Mouse (Mus musculus): Measurements from ENCODE around the gene Cfap73. TPM values are rescaled to one million over a fixed set of nuclear protein-coding genes. Genes with fewer than 3 reads are reported as not detected.
A peak's percentile ranks its signal among the peaks of the same experiment; 100 is the strongest.

Cfap73 gene
- total and polyA plus RNA-seq, 3 experiments = 0.26 TPM; not detected in 2

- H3K27me3 ChIP-seq (replicated peaks) = no peaks in the 10 kb centered on the region
- no peaks in the 10 kb centered on the region for H3K79me2 ChIP-seq (replicated peaks; ENCODE audit: control insufficient read depth, extremely low read depth, insufficient read depth, poor library complexity, severe bottlenecking)
- H3K27ac ChIP-seq (ENCODE audit: insufficient read depth, low read depth) = no peak overlapping the region
- in situ Hi-C loops (cut with MboI; ENCODE audit: low pct_ligation_motif_present, low pct_unique_long_range_greater_than_20kb, low sequenced_read_pairs) (no loop called here), dilution Hi-C loops (cut with MboI; ENCODE audit: extremely low pct_ligation_motif_present, extremely low pct_unique_long_range_greater_than_20kb, low sequenced_read_pairs) (no loop called here)
- no peak for DNase-seq (ENCODE audit: extremely low read depth)
- TF ChIP-seq NELFE (IDR thresholded peaks at IDR 0.05; ENCODE audit: low read depth, low read length) (no peak), TCF12 (IDR thresholded peaks at IDR 0.05; ENCODE audit: low read depth, low read length) (no peak), CTCF (conservative IDR thresholded peaks at IDR 0.05 in 1 of 2, IDR thresholded peaks at IDR 0.05 in 1 of 2; ENCODE audit: low read depth in 2 of 2, low read length in 2 of 2) (no peak), KAT2A (IDR thresholded peaks at IDR 0.05; ENCODE audit: insufficient replicate concordance, low read length) (no peak), ZKSCAN1 (IDR thresholded peaks at IDR 0.05; ENCODE audit: borderline replicate concordance, low read depth, low read length) (no peak), TBP (conservative IDR thresholded peaks at IDR 0.05; ENCODE audit: low read depth, low read length) (no peak), BHLHE40 (IDR thresholded peaks at IDR 0.05; ENCODE audit: low read depth, low read length) (no peak), ETS1 (conservative IDR thresholded peaks at IDR 0.05; ENCODE audit: low read depth, low read length) (no peak), MEF2A (IDR thresholded peaks at IDR 0.05; ENCODE audit: borderline replicate concordance, low read depth, low read length) (no peak), NRF1 (IDR thresholded peaks at IDR 0.05; ENCODE audit: low read depth, low read length) (no peak), USF2 (conservative IDR thresholded peaks at IDR 0.05; ENCODE audit: low read depth, low read length) (no peak), GABPA (IDR thresholded peaks at IDR 0.05; ENCODE audit: insufficient replicate concordance, low read depth, low read length) (no peak), MAZ (IDR thresholded peaks at IDR 0.05; ENCODE audit: low read depth, low read length) (no peak), UBTF (IDR thresholded peaks at IDR 0.05; ENCODE audit: low read depth, low read length) (no peak), CHD1 (IDR thresholded peaks at IDR 0.05; ENCODE audit: low read depth, low read length) (no peak), MXI1 (IDR thresholded peaks at IDR 0.05; ENCODE audit: low read depth, low read length) (no peak), SIN3A (IDR thresholded peaks at IDR 0.05; ENCODE audit: low read length) (no peak), USF1 (IDR thresholded peaks at IDR 0.05; ENCODE audit: low read depth, low read length) (no peak), ZMIZ1 (IDR thresholded peaks at IDR 0.05; ENCODE audit: low read depth, low read length) (no peak), RCOR1 (conservative IDR thresholded peaks at IDR 0.05; ENCODE audit: low read depth, low read length) (no peak)
- H3K4me3 ChIP-seq (replicated peaks in 1 of 3; ENCODE audit: low read depth in 2 of 3, low read length in 2 of 3, poor library complexity in 1 of 3) = no peak overlapping the region
- no peak overlapping the region for H3K4me2 ChIP-seq (ENCODE audit: insufficient read depth, low read depth, poor library complexity, severe bottlenecking)
- H3K9ac ChIP-seq (ENCODE audit: insufficient read depth, low read depth) = no peak overlapping the region
- H3K4me1 ChIP-seq (ENCODE audit: control insufficient read depth in 1 of 2, insufficient read depth in 2 of 2) = peaks cover 22 to 31% of the 10 kb centered on the region in 2 experiments
- peaks cover 3% of the 10 kb centered on the region for H3K9me3 ChIP-seq (replicated peaks; ENCODE audit: low read length)
- H3K36me3 ChIP-seq (replicated peaks in 1 of 2; ENCODE audit: control insufficient read depth in 1 of 2, insufficient read depth in 1 of 2, low read length in 1 of 2) = peaks cover 0 to 3% of the 10 kb centered on the region in 2 experiments
These were observed 10.2 kb upstream of the Cfap73 start for GRCm38 (mm10) chr5:120644227-120644626.

- no peak overlapping the region for H3K4me2 ChIP-seq (ENCODE audit: insufficient read depth, low read depth, poor library complexity, severe bottlenecking)
- DNase-seq (ENCODE audit: extremely low read depth) = no peak
- no peak overlapping the region for H3K27ac ChIP-seq (ENCODE audit: insufficient read depth, low read depth)
- dilution Hi-C loops (cut with MboI; ENCODE audit: extremely low pct_ligation_motif_present, extremely low pct_unique_long_range_greater_than_20kb, low sequenced_read_pairs) = no loop called here
- TF ChIP-seq ETS1 (conservative IDR thresholded peaks at IDR 0.05; ENCODE audit: low read depth, low read length) (peak; percentile 20; the same call in 1 of the 2 replicates), TCF12 (IDR thresholded peaks at IDR 0.05; ENCODE audit: low read depth, low read length) (0 out of 2 replicates have a peak, but pooled peaks have one; percentile 27), MAZ (IDR thresholded peaks at IDR 0.05; ENCODE audit: low read depth, low read length) (peak; percentile 40; the same call in 1 of the 2 replicates), JUND (conservative IDR thresholded peaks at IDR 0.05; ENCODE audit: low read depth, low read length) (no peak), MAFK (IDR thresholded peaks at IDR 0.05; ENCODE audit: insufficient replicate concordance, low read length) (no peak), EP300 (IDR thresholded peaks at IDR 0.05; ENCODE audit: low read length) (0 out of 2 replicates have a peak, but pooled peaks have one; percentile 46), GABPA (IDR thresholded peaks at IDR 0.05; ENCODE audit: insufficient replicate concordance, low read depth, low read length) (no peak), PAX5 (IDR thresholded peaks at IDR 0.05; ENCODE audit: low read length) (no peak), CHD2 (IDR thresholded peaks at IDR 0.05; ENCODE audit: low read length) (peak; percentile 64)
- H3K27me3 ChIP-seq (replicated peaks) = no peaks in the 10 kb centered on the region
- peaks cover 3% of the 10 kb centered on the region for H3K9me3 ChIP-seq (replicated peaks; ENCODE audit: low read length)
- peaks cover 22 to 31% of the 10 kb centered on the region in 2 experiments for H3K4me1 ChIP-seq (ENCODE audit: control insufficient read depth in 1 of 2, insufficient read depth in 2 of 2)
- H3K79me2 ChIP-seq (replicated peaks; ENCODE audit: control insufficient read depth, extremely low read depth, insufficient read depth, poor library complexity, severe bottlenecking) = no peaks in the 10 kb centered on the region
- peaks cover 0 to 3% of the 10 kb centered on the region in 2 experiments for H3K36me3 ChIP-seq (replicated peaks in 1 of 2; ENCODE audit: control insufficient read depth in 1 of 2, insufficient read depth in 1 of 2, low read length in 1 of 2)
- no peak overlapping the region for H3K9ac ChIP-seq (ENCODE audit: insufficient read depth, low read depth)
- H3K4me3 ChIP-seq (replicated peaks in 1 of 3; ENCODE audit: low read depth in 2 of 3, low read length in 2 of 3, poor library complexity in 1 of 3) = no peak overlapping the region
- in situ Hi-C loops (cut with MboI; ENCODE audit: low pct_ligation_motif_present, low pct_unique_long_range_greater_than_20kb, low sequenced_read_pairs) = no loop called here
These were observed 9.5 kb upstream of the Cfap73 start for GRCm38 (mm10) chr5:120643365-120644085.

Data from CH12.LX (cell line).